Mouse (Mus musculus) E14TG2a.4 (cell line): ENCODE measurements around the gene Gabbr2.

Source experiments
- CTCF ChIP-seq: conservative IDR thresholded peaks from 2 replicates; pipeline ENCODE4 v1.5.1; 2014; ENCODE audit warnings: low read length
- POU5F1 ChIP-seq: IDR thresholded peaks from 2 replicates; pipeline ENCODE4 v1.6.1; 2014; ENCODE audit warnings: low read length, borderline replicate concordance

DNA sequence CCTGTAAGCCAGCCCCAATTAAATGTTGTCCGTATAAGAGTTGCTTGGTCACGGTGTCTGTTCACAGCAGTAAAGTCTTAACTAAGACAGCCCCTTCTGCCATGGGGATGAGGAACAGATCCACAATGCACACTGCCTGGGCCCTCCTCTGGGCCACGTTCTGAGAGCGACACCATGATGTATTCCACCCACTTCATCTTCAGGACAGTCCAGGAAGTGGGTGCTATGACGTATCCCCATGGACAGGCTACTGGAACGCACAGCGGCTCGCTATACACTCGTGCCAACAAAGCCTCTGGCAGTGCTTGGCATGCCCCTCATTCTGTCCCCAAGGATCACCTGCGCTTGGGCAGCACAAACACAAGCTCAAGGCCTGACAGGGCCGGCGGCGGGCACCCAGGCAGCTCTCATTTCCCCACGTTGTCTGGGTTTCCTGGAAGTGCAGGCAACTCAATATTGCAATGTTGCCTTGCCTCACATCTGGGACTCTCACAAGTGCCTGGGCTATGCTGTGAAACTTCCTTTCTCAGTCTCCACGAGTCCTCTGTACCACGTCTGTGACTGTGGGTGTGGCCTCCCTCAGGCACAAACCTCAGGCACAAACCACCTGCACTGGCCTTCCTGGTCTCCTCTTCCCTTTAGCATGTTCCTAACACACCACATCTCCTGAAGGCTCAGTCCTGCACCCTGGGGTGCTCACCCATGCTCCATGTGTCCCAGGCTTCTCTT lies 355.8 kb downstream of the Gabbr2 start:
- TF ChIP-seq CTCF (no peak), POU5F1 (no peak)
